ENCODE assay signal across 8 mouse cellular contexts in genomic region chr8:45410146-45410880, GRCm38 (mm10). TPM values are rescaled to one million over a fixed set of nuclear protein-coding genes. Genes with fewer than 3 reads are reported as not detected.
A peak's percentile ranks its signal among the peaks of the same experiment; 100 is the strongest.
DNase-seq lines count a peak whose midpoint lies in the region; ATAC-seq lines count a peak whose summit lies in the region.

No protein-coding gene starts in this region.

- ATAC-seq in megakaryocyte progenitor cell, adult 5-6 weeks (replicated peaks; ENCODE audit: poor library complexity): peak; percentile 79
- no peak for ATAC-seq in erythroid progenitor cell, adult 5-6 weeks (replicated peaks; ENCODE audit: low FRiP score, poor library complexity, severe bottlenecking)

- intact Hi-C loops in gastrocnemius, postnatal 14 days (cut with DNase I; ENCODE audit: low total_unique reads): no loop called here
- intact Hi-C loops in left cerebral cortex, postnatal 14 days (cut with DNase I): no loop called here

- peak; percentile 59 for DNase-seq in WW6 (ENCODE audit: low read depth, low spot score)
- peak; percentile 18 to 31 for DNase-seq in cerebellum, postnatal 36 days
- peak; percentile 68 for DNase-seq in gastrocnemius, postnatal 14 days
- DNase-seq in induced T-regulatory cell, adult 2 months (ENCODE audit: low read depth): peak; percentile 23
- DNase-seq in left cerebral cortex, postnatal 14 days (ENCODE audit: low spot score in 2 of 2): peak; percentile 13 to 36
- peak; percentile 46 for DNase-seq in right cerebral cortex, postnatal 14 days

RNA-seq across cellular contexts. Expression of gene Tlr3, which starts 0.6 kb away (rescaled TPM):
- 1 to 10 TPM; 2.4 to 3.5 TPM for total RNA-seq in gastrocnemius, postnatal 14 days (2021)
- total RNA-seq in left cerebral cortex, postnatal 14 days (2021): 1 to 10 TPM; 6.6 to 6.9 TPM
- total RNA-seq in megakaryocyte progenitor cell, adult 5-6 weeks (2015): 1.2 and 1.9 TPM in 2 replicates
- total RNA-seq in megakaryocyte progenitor cell, adult 5-6 weeks (2017): 0.24 and 1.6 TPM in 2 replicates
- total RNA-seq in erythroid progenitor cell, adult 5-6 weeks (2015; ENCODE audit: low replicate concordance): 4.3 TPM in 1 of 2 replicates, not detected in the other
- 0.68 TPM in 1 of 2 replicates, not detected in the other for total RNA-seq in erythroid progenitor cell, adult 5-6 weeks (2017; ENCODE audit: low replicate concordance)

RNA-seq across cellular contexts. Expression of gene Fam149a, which starts 28.2 kb away (rescaled TPM):
- total RNA-seq in gastrocnemius, postnatal 14 days (2021): 1 to 10 TPM; 3.2 to 3.7 TPM
- 10 to 100 TPM; 23.1 to 23.8 TPM for total RNA-seq in left cerebral cortex, postnatal 14 days (2021)
- total RNA-seq in megakaryocyte progenitor cell, adult 5-6 weeks (2015): 0.17 and 0.32 TPM in 2 replicates
- 0.04 and 0.07 TPM in 2 replicates for total RNA-seq in megakaryocyte progenitor cell, adult 5-6 weeks (2017)
- total RNA-seq in erythroid progenitor cell, adult 5-6 weeks (2015; ENCODE audit: low replicate concordance): not detected in 2 replicates
- total RNA-seq in erythroid progenitor cell, adult 5-6 weeks (2017; ENCODE audit: low replicate concordance): not detected in 2 replicates

Comparison
In these comparisons a context has a peak if more than half of its experiments do, and no peak if none do; other contexts are left out.
1. RNA of gene Fam149a, which starts 28.2 kb away (total RNA-seq): 23.1 to 23.8 TPM in left cerebral cortex, postnatal 14 days; 3.2 to 3.7 TPM in gastrocnemius, postnatal 14 days, 0.04 to 0.32 TPM in megakaryocyte progenitor cell, adult 5-6 weeks and not detected in erythroid progenitor cell, adult 5-6 weeks; every median in the first group is over 4 times any median in the second.
2. Peak in every context shown above with its lines, with median percentiles within 50 percentile points of each other: DNase-seq.